Mouse (Mus musculus): ENCODE results near the gene Xpo6.

Gene Xpo6

GRCm38 (mm10) chr7:126200178-126200996, at the start of gene Xpo6:
Xpo6 (minus strand) TSS chr7:126200501.
- peak; percentile 96 for DNase-seq (ENCODE audit: low read depth, low spot score)

GRCm38 (mm10) chr7:126249986-126250385, 49.7 kb upstream of the Xpo6 start:
- DNase-seq (ENCODE audit: low read depth, low spot score), result no peak

- no peak for DNase-seq (ENCODE audit: low read depth, low spot score)
Measured at GRCm38 (mm10) chr7:126249146-126249545, 48.8 kb upstream of the Xpo6 start.

DNA sequence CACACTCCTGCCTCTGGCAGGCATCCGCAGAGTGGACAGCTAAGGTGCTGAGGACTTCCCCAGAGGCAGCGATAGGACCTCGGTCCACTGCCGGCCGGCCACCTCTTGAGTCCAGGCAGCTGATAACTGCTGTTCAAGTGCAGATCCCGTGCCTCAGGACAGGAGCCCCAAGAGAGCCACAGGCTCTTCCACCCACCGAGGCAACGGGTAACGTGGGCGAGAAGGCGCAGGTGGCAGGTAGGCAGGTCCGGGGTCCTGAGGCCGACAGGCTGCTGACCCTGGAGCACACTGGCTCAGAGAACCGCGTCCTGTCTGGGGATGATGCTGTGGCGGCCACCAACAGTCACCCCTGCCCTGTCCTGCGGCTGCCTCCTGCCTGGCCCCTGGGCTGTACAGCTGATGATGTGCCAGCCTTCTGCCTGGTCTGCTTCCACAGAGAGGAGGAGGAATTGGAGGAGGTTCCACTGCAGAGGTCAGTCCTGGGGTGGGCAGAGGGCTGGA, 48.4 kb upstream of the Xpo6 start:
- DNase-seq (ENCODE audit: low read depth, low spot score), result no peak

DNA sequence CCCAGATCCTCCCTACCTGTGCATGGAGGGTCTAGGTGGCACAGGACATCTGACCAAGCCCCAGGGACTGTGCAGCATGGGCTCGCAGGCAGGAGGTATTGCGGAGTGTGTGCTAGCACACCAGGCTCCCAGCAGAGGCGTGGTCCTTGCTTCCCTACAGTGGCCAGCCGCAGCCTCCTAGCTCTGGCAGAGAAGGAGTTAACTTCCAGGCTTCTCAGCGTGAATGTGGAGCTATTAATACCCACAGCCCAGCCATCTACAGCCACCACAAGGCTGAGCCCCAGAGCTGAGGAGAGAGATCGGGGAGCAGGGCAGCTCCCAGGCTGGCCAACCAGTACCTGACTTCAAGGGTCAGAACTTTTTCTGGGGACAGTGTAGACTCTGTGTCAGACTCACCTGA, 47.8 kb upstream of the Xpo6 start:
- DNase-seq (ENCODE audit: low read depth, low spot score), result peak; percentile 11

- DNase-seq (ENCODE audit: low read depth, low spot score), result no peak
Measured at GRCm38 (mm10) chr7:126244168-126244750, 44.0 kb upstream of the Xpo6 start.

DNA sequence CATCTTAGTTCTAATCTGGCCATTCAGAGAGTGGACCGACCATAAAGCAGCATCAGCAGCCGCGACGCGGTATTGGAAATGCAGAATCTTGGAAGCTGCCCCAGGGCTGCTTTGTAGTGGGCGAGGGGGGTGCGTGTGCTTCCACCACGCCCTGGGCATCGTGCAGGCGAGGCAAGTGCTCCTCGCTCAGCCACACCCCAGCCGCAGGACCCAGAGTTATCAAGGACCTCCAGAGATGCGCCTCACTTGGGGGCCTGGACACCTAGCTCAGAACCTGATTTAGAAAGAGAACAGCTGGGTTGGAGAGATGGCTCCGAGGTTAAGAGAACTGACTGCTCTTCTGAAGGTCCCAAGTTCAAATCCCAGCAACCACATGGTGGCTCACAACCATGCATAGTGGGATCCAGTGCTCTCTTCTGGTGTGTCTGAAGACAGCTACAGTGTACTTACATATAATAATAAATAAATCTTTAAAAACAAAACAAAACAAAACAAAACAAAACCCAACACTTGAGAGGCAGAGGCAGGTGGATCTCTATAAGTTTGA, 40.6 kb upstream of the Xpo6 start:
- DNase-seq (ENCODE audit: low read depth, low spot score), result no peak

DNA sequence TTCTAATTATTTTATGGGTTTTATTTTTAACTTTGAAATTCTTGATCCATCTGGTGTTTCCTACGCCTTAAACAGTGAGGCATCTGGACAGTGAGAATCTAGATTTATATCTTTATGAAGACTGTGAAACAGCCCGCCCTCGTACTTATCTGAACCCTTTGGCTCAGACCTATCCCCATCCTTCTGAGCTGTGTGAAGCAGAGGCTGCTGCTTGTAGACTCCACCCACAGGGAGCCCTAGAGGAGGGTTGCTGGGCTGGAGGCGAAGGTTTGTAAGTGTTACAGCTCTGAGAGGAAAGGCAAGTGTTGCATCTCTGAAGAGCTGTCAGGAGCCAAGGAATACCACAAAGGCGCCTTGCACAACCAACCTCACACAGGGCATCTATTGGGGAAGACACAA, 36.5 kb upstream of the Xpo6 start:
- DNase-seq (ENCODE audit: low read depth, low spot score), result no peak

- DNase-seq (ENCODE audit: low read depth, low spot score), result no peak
Measured at GRCm38 (mm10) chr7:126236083-126236793, 35.9 kb upstream of the Xpo6 start.

- DNase-seq (ENCODE audit: low read depth, low spot score), result no peak
Measured at GRCm38 (mm10) chr7:126234611-126235010, 34.3 kb upstream of the Xpo6 start.

- DNase-seq (ENCODE audit: low read depth, low spot score), result no peak
Measured at GRCm38 (mm10) chr7:126232345-126233071, 32.2 kb upstream of the Xpo6 start.

DNA sequence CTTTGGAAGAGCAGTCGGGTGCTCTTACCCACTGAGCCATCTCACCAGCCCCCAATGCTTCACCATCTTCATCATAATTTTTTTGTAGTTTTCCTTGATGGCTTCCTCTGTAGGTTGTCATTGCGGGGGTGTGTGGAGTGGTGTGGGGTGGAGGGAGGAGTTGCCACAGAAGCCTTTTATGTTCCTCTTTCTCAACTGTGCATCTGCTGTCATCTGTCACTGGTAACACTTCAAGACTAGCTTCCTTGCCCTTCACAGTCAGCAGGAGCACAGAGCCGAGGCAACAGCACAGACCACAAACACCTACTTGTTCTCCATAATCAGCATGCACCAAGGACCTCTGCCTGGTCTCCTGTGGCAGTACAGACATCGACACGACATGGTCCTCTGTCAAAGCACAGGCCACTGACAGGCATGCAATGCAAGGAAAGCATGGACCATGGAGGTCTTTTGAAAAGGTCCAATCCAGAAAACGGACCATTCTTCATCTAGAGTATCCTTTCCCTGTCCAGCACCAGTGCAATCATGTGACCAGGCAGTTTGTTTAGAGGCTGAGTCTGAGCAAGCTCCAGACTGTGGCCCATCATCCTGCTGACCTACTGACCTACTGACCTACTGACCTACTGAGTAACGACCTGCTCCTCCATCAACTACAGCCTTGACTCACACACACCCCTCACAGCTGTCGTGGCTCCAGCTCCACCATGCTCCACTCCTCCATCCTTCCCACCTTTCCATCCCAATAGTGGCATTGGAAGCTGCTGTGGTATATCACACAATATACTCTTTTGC, 30.3 kb upstream of the Xpo6 start:
- no peak for DNase-seq (ENCODE audit: low read depth, low spot score)

DNA sequence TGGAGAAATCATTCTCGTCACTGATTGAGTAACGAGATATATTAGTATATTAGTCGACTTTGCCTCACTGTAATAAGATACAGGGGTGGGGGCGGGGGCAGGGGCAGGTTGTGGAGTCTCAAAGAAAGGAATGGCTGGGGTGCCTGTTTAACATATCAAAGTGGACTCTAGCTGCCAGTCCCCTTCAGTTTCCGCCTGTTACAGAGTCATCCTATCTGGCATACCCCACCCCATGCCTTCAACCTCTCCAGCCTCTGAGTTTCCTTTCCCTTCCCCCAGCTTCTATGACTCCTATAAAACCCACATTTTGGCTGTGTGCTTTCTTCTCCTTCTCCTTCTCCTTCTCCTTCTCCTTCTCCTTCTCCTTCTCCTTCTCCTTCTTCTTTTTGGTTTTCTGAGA, 25.8 kb upstream of the Xpo6 start:
- no peak for DNase-seq (ENCODE audit: low read depth, low spot score)

DNA sequence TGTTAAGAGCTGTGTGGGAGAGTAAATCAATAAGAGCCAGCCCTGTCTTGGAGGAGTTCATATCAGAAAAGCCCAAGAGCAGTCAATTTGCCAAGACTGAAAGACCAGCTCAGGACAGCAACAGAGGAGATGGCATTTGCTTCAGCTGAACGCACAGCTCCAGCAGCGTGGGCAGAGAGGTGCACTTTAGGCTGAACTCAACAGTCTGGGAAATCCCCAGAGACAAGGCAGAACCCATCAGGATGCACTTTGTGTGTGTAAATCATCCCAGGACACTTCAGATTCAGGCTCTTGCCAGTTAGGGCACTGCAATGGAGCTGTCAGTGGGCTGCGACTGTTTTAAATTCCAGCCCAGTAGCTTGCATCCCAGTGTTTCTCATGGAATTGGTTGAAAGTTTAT, 22.5 kb upstream of the Xpo6 start:
- no peak for DNase-seq (ENCODE audit: low read depth, low spot score)

DNA sequence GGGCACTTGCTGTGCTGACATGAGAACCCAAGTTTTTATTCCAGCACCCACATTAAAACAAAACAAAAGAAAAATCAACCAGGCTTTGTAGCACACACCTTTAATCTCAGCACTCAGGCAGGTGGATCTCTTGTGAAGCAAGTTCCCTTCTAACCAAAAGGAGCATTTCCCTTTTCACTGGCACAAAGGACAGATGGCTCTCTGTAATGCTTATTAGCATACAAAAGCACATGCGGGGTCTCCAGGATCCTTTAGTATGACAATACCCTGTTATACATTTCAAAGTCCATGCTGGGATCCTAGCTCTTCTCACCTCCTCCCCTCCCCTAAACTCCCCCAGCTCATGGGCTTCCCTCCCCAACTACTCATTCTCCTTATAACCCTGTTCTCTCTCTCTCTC, 20.3 kb upstream of the Xpo6 start:
- DNase-seq (ENCODE audit: low read depth, low spot score), result no peak

DNA sequence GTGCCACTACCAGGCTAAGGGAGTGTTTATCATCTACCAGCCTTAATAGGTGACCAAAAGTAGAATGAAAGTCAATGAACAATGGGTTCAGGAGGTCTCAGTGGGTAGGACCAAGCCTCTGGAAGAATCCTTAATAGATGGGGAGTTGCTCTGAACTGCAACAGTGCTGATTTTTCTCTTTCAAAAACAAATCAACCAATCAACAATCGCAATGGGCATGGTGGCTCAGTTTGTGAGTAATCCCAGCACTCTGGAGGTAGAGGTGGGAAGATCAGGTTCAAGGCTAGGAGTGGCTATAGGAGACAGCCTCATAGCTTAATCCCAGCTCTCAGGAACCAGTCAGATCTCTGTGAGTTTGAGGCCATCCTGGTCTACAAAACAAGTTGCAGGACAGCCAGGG, 18.0 kb upstream of the Xpo6 start:
- no peak for DNase-seq (ENCODE audit: low read depth, low spot score)

- DNase-seq (ENCODE audit: low read depth, low spot score), result no peak
Measured at GRCm38 (mm10) chr7:126216867-126217266, 16.6 kb upstream of the Xpo6 start.

DNA sequence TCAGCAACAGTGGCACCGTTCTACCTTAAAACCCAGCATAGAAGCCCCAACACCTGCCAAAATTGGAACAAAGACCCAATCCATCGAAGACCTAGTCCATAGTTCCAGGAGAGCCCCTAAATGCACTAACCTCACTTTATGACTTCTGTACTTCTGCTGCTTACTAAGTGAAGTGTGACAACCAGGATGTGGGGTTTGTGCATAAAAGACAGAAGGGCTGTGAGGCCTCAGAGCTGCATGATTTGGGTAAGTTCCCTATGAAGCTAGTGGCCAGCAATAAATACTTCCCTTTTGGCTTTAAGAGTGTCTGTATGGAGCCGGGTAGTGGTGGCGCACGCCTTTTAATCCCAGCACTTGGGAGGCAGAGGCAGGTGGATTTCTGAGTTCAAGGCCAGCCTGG, 10.6 kb upstream of the Xpo6 start:
- no peak for DNase-seq (ENCODE audit: low read depth, low spot score)

DNA sequence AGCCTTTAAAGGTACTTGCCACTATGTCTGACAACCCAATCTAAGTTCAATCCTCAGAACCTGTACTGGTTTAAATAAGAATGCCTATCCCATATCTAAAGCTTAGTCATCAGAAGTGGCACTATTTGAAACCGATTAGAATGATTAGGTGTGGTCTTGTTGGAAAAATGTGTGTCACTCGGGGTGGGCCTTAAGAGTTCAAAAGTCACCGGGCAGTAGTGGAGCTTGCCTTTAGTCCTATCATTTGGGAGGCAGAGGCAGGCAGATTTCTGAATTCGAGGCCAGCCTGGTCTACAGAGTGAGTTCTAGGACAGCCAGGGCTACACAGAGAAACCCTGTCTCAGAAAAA, 670 bp upstream of the Xpo6 start:
- no peak for DNase-seq (ENCODE audit: low read depth, low spot score)

GRCm38 (mm10) chr7:126199691-126200102, 604 bp downstream of the Xpo6 start:
- peak; percentile 26 for DNase-seq (ENCODE audit: low read depth, low spot score)

DNA sequence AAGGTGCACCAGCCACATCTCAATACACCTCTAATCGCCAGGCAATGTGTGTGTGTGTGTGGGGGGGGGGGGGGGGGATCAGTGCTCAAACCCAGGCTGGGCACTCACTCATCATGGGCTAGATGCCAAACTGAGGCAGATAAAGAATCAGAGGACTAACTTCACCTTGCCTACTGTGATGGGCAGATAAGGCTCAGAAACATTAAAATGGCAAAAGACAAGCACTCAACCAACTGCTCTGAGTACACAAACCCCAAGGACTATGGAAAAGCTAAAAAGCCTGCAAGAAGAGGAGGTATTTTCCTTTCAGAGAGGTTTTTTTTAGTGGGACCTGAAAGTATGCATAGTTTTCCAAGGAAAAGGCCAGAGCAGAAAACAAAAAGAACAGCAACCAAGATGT, 1.4 kb downstream of the Xpo6 start:
- DNase-seq (ENCODE audit: low read depth, low spot score), result no peak
